Mouse (Mus musculus): ENCODE measurements around the gene Cracr2b. TPM values are rescaled to one million over a fixed set of nuclear protein-coding genes. Genes with fewer than 3 reads are reported as not detected.
A peak's percentile ranks its signal among the peaks of the same experiment; 100 is the strongest.

Cracr2b gene
- total and polyA plus RNA-seq, 3 experiments: 0.73 to 6.9 TPM; not detected in 1

DNA sequence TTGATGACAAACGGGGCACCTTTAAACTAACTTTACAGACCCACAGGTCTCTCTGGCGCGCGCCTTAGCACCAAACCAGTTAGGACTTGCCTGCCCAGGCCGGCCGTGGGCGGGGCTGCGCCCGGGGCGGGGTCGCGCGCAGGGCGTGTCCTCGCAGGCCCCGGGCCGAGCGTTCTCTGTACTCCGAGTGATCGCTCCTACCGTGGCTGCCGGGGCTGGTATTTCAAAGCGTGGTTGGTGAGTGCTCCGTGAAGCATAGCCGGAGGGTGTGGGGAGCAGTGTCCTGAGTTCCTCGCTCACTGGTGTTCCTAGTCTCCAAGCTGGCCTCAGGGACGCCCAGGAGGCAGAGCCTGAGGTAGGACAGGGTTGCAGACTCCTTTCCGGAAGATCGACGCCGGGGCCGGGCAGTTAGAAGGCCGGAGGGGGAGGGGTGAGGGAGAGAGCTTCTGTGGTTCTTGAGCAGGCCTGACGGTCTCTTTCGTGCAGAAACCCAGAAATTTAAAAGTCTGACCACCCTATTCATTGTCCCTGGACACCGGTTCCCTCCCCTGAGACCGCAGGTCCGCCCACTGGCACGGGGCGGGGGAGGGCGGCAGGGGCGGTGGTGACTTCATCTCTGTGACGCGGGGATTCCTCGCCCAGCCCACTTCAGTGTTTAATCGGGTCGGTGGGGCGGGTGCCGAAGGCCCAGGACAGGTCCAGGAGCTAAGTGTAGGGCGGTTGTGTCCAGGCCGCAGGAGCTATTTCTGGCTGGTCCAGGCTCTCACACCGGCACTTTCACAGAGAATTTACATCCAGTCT lies 6.5 kb downstream of the Cracr2b start, which contains the start of gene Cd151 (continued):
- no peak for TF ChIP-seq KAT2A (conservative IDR thresholded peaks at IDR 0.05; ENCODE audit: low read depth, low read length)
- no peak for TF ChIP-seq MYB (IDR thresholded peaks at IDR 0.05; ENCODE audit: low read depth, low read length)
- TF ChIP-seq NRF1 (IDR thresholded peaks at IDR 0.05; ENCODE audit: insufficient read depth, low read depth, low read length, poor library complexity, severe bottlenecking): peak; percentile 41; the same call in 1 of the 2 replicates
- TF ChIP-seq USF1 (IDR thresholded peaks at IDR 0.05; ENCODE audit: low read depth, low read length): no peak

- Histone ChIP-seq H3K4me1 (ENCODE audit: control insufficient read depth in 1 of 2, insufficient read depth in 2 of 2, low read length in 2 of 2) (peaks cover 5 to 25% of the 10 kb centered on the region in 2 experiments), H3K4me3 (ENCODE audit: control insufficient read depth in 1 of 2, insufficient read depth in 1 of 2, low read depth in 2 of 2, low read length in 2 of 2) (peak overlapping the region; percentile 87 to 97), H3K79me2 (ENCODE audit: control insufficient read depth, insufficient read depth, low read length, poor library complexity) (peaks cover 14% of the 10 kb centered on the region), H3K27me3 (ENCODE audit: control insufficient read depth in 1 of 2, insufficient read depth in 2 of 2, low read length in 2 of 2) (no peaks in the 10 kb centered on the region), H3K36me3 (ENCODE audit: control insufficient read depth in 1 of 2, insufficient read depth in 2 of 2, low read length in 2 of 2) (peaks cover 0 to 9% of the 10 kb centered on the region in 2 experiments; a peak in 2 of 4 replicates), H3K27ac (ENCODE audit: control insufficient read depth, low read depth, low read length) (peak overlapping the region; percentile 92), H3K9ac (ENCODE audit: control insufficient read depth, low read depth, low read length, poor library complexity, severe bottlenecking) (peak overlapping the region; percentile 88), H3K9me3 (replicated peaks; ENCODE audit: insufficient read depth, low read length) (no peaks in the 10 kb centered on the region)
- peak; percentile 64 for DNase-seq (ENCODE audit: low read depth, low spot score)
- TF ChIP-seq E2F4 (IDR thresholded peaks at IDR 0.05; ENCODE audit: borderline replicate concordance, low read depth, low read length) (no peak), POLR2A (IDR thresholded peaks at IDR 0.05; ENCODE audit: control insufficient read depth in 1 of 2, insufficient read depth in 1 of 2, low read depth in 1 of 2, low read length in 2 of 2, poor library complexity in 1 of 2) (no peak), TBP (IDR thresholded peaks at IDR 0.05; ENCODE audit: low read depth, low read length) (no peak), ZNF384 (IDR thresholded peaks at IDR 0.05; ENCODE audit: low read depth, low read length) (no peak), ETS1 (IDR thresholded peaks at IDR 0.05; ENCODE audit: low read depth, low read length) (no peak), TCF12 (IDR thresholded peaks at IDR 0.05; ENCODE audit: low read depth, low read length) (no peak), BHLHE40 (IDR thresholded peaks at IDR 0.05; ENCODE audit: borderline replicate concordance, low read depth, low read length) (no peak), MAFK (IDR thresholded peaks at IDR 0.05; ENCODE audit: borderline replicate concordance, low read depth, low read length) (no peak), CHD2 (IDR thresholded peaks at IDR 0.05; ENCODE audit: low read length) (no peak), GATA1 (IDR thresholded peaks at IDR 0.05; ENCODE audit: low read depth, low read length) (no peak), ZKSCAN1 (IDR thresholded peaks at IDR 0.05; ENCODE audit: low read depth, low read length) (no peak), SIN3A (IDR thresholded peaks at IDR 0.05; ENCODE audit: low read length) (no peak), USF2 (IDR thresholded peaks at IDR 0.05; ENCODE audit: borderline replicate concordance in 1 of 2, insufficient read depth in 1 of 2, low read depth in 1 of 2, low read length in 2 of 2) (no peak), UBTF (IDR thresholded peaks at IDR 0.05; ENCODE audit: borderline replicate concordance, insufficient read depth, low read depth, low read length) (no peak), CTCF (IDR thresholded peaks at IDR 0.05 in 2 of 3, conservative IDR thresholded peaks at IDR 0.05 in 1 of 3; ENCODE audit: control insufficient read depth in 1 of 3, insufficient read depth in 1 of 3, low read depth in 2 of 3, low read length in 3 of 3, poor library complexity in 1 of 3, severe bottlenecking in 1 of 3) (no peak), TAL1 (IDR thresholded peaks at IDR 0.05; ENCODE audit: low read length) (no peak), POLR2AphosphoS2 (IDR thresholded peaks at IDR 0.05; ENCODE audit: low read length) (no peak), EP300 (IDR thresholded peaks at IDR 0.05; ENCODE audit: low read depth in 1 of 2, low read length in 2 of 2) (no peak), ZMIZ1 (IDR thresholded peaks at IDR 0.05; ENCODE audit: low read depth, low read length) (no peak)
These were observed 7.2 kb downstream of the Cracr2b start for GRCm38 (mm10) chr7:141468164-141468521.
